Mouse (Mus musculus) limb, embryonic 12.5 days (tissue): Measurements from ENCODE around the gene Alg12. TPM values are rescaled to one million over a fixed set of nuclear protein-coding genes. Genes with fewer than 3 reads are reported as not detected.
"Not testable (repeated sequence)": the region's sequence is repeated elsewhere in the genome, so short reads cannot be mapped to it uniquely, and the experiment has no call there.

Experiments
- ATAC-seq: fragments of 200-750 bp; cut with Nextera tagmentation; 2 replicates; pipeline ENCODE4 v1.8.0; 2017; ENCODE audit warnings: low read depth, moderate TSS enrichment; ENCODE audit not compliant: insufficient number of reproducible peaks, insufficient read depth, low FRiP score, low TSS enrichment
- H3K27ac ChIP-seq: fragments of 300-500 bp; sonication (generic); 2 replicates; pipeline ENCODE4 v1.5.1; 2016; ENCODE audit warnings: mild to moderate bottlenecking, moderate library complexity
- H3K27me3 ChIP-seq: fragments of 300-500 bp; sonication (generic); 2 replicates; pipeline ENCODE4 v1.6.1; 2016; ENCODE audit warnings: mild to moderate bottlenecking, moderate library complexity
- H3K36me3 ChIP-seq: fragments of 300-500 bp; sonication (generic); 2 replicates; pipeline ENCODE4 v1.6.1; 2016; ENCODE audit warnings: mild to moderate bottlenecking, moderate library complexity
- H3K4me1 ChIP-seq: fragments of 300-500 bp; sonication (generic); replicated peaks from 2 replicates; pipeline ENCODE4 v1.6.1; 2016
- H3K4me2 ChIP-seq: fragments of 300-500 bp; sonication (generic); 2 replicates; pipeline ENCODE4 v1.6.1; 2016; ENCODE audit warnings: mild to moderate bottlenecking, moderate library complexity
- H3K4me3 ChIP-seq: fragments of 300-500 bp; sonication (generic); replicated peaks from 2 replicates; pipeline ENCODE4 v1.5.1; 2016; ENCODE audit warnings: mild to moderate bottlenecking
- H3K9ac ChIP-seq: fragments of 300-500 bp; sonication (generic); replicated peaks from 2 replicates; pipeline ENCODE4 v1.6.1; 2016; ENCODE audit warnings: mild to moderate bottlenecking, moderate library complexity
- H3K9me3 ChIP-seq: fragments of 300-500 bp; sonication (generic); 2 replicates; pipeline ENCODE4 v1.6.1; 2016; ENCODE audit warnings: mild to moderate bottlenecking, moderate library complexity
- WGBS: fragments of 180-500 bp; shearing (Covaris S2); methylation state at CpG from one replicate; pipeline ENCODE4 v1.1.7; 2016; 5-methylcytosine and 5-hydroxymethylcytosine counted together
- polyA plus RNA-seq: library from polyadenylated mRNA; unstranded; fragments of >200 nt; fragmentation: Nextera tagmentation; extraction: Ambion mirVana; gene quantifications from 2 replicates; pipeline ENCODE4 v1.2.1, GENCODE M21; 2016

Alg12 gene
- polyA plus RNA-seq, 1 experiment from 2014 or later, result 10.3 TPM

DNA sequence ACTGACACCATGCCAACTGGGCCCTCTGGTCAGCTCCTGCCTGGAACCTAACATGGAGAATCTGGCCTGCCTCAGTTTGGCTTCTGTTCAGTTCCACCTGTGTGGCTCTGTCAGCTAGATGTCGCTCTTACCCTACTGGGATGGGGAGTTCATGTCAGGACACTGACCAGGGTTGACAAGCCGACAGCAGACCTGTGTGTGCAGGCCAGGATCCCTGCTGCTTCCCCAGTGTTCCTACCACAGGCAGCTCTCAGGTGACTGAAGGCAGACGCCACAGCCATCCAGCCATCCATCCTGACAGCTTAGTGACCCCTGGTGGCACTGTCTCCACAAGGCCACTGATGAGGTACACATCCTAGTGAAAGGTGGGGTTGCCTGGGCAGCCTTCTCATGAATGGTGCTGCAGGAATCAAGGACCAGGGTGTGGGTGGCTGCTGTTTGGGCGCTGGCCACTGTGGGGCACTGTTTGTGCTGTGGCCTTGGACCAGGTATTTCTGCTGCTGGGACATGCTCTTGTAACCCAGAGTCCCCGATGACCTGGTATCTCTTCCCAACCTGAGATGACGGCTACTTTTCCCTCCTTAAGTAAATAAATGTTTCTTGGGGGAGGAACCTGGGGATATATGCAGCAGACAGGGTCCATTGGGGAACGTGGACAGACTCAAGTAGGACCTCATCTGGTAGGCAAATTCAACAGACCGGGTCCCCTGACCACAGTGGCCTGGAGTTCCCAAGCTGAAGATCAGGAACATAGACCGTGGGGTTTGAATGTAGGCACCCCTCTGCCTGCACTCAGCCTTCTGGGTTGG is 9.1 kb upstream of the Alg12 start:
- no peak overlapping the region for H3K4me3 ChIP-seq
- H3K27me3 ChIP-seq, result no peaks in the 10 kb centered on the region
- H3K36me3 ChIP-seq, result peaks cover 40% of the 10 kb centered on the region
- no peak overlapping the region for H3K27ac ChIP-seq
- 26% methylated on average over 9 of the region's 9 CpGs for WGBS
- H3K4me1 ChIP-seq, result peaks cover 6% of the 10 kb centered on the region
- 0 out of 2 replicates have a peak, but pooled peaks have one; percentile 14 for ATAC-seq
- no peak overlapping the region; the same call in 1 of the 2 replicates for H3K9ac ChIP-seq
- H3K9me3 ChIP-seq, result no peaks in the 10 kb centered on the region
- H3K4me2 ChIP-seq, result no peak overlapping the region

DNA sequence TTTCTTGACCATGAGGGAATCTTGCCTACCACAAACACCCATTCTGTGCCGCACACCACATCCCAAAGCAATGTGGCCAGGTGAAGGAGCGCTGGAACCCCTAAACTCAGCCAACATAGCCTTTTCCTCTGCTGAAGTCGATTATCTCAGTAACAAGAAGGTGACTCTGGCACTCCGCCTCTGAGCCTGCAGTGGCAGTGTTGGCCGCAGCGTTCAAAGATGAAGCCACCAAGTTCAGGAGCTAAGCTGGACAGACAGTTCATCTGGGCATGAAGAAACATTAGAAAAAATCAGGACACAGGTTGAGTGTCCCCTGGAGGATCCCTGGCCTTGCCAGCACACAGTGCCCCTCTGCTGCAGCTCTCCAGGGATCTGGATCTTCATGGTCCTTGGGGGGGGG is 8.3 kb upstream of the Alg12 start:
- no peak overlapping the region for H3K4me2 ChIP-seq
- peaks cover 6% of the 10 kb centered on the region for H3K4me1 ChIP-seq
- ATAC-seq, result no peak
- H3K36me3 ChIP-seq, result peaks cover 48% of the 10 kb centered on the region
- no peak overlapping the region for H3K27ac ChIP-seq
- no peak overlapping the region; the same call in 1 of the 2 replicates for H3K9ac ChIP-seq
- WGBS, result 89% methylated on average over 6 of the region's 6 CpGs
- no peaks in the 10 kb centered on the region for H3K9me3 ChIP-seq
- no peak overlapping the region for H3K4me3 ChIP-seq
- no peaks in the 10 kb centered on the region for H3K27me3 ChIP-seq

DNA sequence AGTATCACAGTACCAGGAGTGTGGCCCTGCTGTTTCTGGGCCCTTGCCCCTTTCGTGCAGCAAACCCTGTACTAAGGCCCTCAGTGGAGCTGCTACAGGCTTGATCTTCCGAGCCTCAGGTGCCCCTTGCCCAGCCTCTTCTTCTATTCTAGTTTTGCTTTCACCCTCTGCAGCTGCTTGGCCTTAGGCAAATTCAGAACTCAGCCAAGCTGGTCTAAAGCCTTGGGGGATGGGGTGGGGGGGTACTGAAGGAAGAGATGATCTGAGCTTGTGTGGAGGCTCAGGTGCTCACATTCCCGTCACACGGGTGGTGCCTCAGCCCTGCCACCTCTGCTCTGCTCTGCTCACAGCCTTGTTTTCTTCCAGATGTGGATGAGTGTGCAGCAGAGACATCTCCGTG is 4.3 kb upstream of the Alg12 start:
- Histone ChIP-seq H3K27me3 (no peaks in the 10 kb centered on the region), H3K36me3 (peaks cover 56% of the 10 kb centered on the region), H3K4me2 (no peak overlapping the region), H3K9ac (no peak overlapping the region), H3K4me3 (no peak overlapping the region), H3K27ac (no peak overlapping the region), H3K9me3 (no peaks in the 10 kb centered on the region), H3K4me1 (peaks cover 16% of the 10 kb centered on the region)
- no peak for ATAC-seq
- WGBS, result 92% methylated on average over 5 of the region's 5 CpGs

DNA sequence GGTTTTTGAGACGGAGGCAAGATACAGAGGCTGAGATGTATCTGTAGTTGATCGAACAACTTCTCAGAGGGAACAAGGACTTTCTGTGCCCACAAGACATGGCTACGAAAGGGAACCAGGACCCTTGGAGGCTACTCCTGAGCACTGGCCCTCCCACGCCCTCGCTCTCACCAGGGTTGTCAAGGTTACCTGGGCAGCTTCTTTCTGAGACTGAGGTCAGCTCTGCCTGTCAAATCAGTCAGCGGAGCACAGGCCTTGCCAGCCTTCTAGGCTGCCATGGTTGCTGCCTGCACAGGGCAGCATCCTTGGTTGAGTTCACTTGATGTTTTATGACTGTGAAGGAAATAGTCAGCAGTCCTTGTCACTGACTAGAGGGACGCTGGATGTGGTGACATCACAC is 3.4 kb upstream of the Alg12 start:
- Histone ChIP-seq H3K9ac (no peak overlapping the region), H3K27ac (no peak overlapping the region), H3K4me3 (no peak overlapping the region), H3K36me3 (peaks cover 56% of the 10 kb centered on the region), H3K27me3 (no peaks in the 10 kb centered on the region), H3K9me3 (no peaks in the 10 kb centered on the region), H3K4me1 (peaks cover 19% of the 10 kb centered on the region), H3K4me2 (no peak overlapping the region)
- WGBS, result 96% methylated on average over 7 of the region's 7 CpGs
- no peak for ATAC-seq

DNA sequence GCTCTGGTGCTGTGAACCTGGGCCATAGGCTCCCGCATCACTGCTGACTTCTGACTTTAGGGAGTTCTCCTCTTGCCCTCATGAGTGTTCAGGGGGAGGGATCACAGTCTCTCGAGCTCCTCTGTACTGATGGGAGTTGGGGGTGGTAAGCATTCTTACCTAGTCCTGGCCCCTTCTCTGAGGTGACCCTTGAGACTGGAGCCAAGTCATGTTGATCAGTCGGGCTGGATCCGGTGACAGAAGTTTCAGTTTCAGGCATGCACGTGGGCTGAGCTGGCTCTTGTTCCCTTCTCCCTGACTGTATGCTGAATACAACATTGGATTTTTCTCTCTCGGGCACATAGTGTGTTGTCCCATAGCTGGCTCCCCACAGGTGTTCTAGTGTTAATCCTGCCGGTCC is 2.3 kb upstream of the Alg12 start:
- Histone ChIP-seq H3K4me2 (no peak overlapping the region), H3K4me1 (peaks cover 19% of the 10 kb centered on the region), H3K9ac (0 out of 2 replicates have a peak overlapping the region, but pooled peaks have one; percentile 23), H3K36me3 (peaks cover 51% of the 10 kb centered on the region), H3K27me3 (no peaks in the 10 kb centered on the region), H3K27ac (no peak overlapping the region), H3K9me3 (no peaks in the 10 kb centered on the region), H3K4me3 (no peak overlapping the region)
- no peak for ATAC-seq
- 85% methylated on average over 7 of the region's 7 CpGs for WGBS

DNA sequence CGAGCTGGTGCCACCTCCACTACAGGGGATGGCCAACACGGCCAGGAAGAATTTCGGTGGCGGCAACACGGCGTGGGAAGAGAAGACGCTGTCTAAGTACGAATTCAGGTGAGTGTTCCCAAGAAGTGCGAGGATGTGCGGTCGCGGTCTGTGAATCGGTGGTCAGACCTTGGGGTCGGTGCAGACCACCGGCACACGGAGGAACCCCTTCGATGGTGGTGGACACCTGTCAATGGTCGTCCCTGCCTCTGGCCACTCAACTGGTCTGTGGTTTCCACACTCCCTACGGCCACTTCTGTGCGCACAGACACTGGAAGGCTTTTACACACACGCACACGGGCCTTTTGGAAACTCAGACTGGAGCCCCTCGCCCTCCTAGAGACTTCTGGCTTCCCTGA is 787 bp upstream of the Alg12 start:
- peak overlapping the region; percentile 84 for H3K9ac ChIP-seq
- peaks cover 51% of the 10 kb centered on the region for H3K36me3 ChIP-seq
- no peaks in the 10 kb centered on the region for H3K9me3 ChIP-seq
- peaks cover 19% of the 10 kb centered on the region for H3K4me1 ChIP-seq
- H3K4me3 ChIP-seq, result peak overlapping the region; percentile 89
- no peak overlapping the region for H3K27ac ChIP-seq
- no peaks in the 10 kb centered on the region for H3K27me3 ChIP-seq
- ATAC-seq, result no peak
- peak overlapping the region; percentile 90 for H3K4me2 ChIP-seq
- WGBS, result 2% methylated on average over 23 of the region's 23 CpGs

DNA sequence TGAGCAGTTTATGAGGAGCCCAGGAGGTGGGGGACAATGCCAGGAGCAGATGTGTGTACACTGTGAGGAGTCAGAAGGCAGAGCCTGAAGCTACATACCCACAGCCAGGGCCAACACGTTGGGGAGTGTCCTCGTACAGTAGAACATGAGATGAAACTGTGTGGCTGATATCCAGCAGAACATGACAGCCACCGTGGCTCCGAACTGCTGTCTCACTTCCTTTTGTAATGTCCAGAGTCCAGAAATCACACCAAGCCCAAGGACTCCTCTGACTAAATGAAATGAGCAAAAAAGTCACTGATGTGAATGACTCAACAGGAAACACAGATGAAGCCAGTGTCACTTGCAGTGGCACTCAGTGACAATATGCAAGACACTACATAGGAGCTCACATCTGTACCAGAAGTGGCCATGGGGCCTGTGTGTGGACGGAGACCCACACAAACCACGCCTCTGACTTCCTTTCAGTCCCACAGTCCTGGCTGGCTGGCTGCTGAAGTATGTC is 3.9 kb downstream of the Alg12 start:
- Histone ChIP-seq H3K4me2 (no peak overlapping the region), H3K27ac (no peak overlapping the region), H3K4me3 (no peak overlapping the region), H3K9me3 (no peaks in the 10 kb centered on the region), H3K27me3 (no peaks in the 10 kb centered on the region), H3K4me1 (peaks cover 8% of the 10 kb centered on the region), H3K36me3 (peaks cover 59% of the 10 kb centered on the region), H3K9ac (no peak overlapping the region)
- 91% methylated on average over 6 of the region's 6 CpGs for WGBS
- no peak for ATAC-seq

DNA sequence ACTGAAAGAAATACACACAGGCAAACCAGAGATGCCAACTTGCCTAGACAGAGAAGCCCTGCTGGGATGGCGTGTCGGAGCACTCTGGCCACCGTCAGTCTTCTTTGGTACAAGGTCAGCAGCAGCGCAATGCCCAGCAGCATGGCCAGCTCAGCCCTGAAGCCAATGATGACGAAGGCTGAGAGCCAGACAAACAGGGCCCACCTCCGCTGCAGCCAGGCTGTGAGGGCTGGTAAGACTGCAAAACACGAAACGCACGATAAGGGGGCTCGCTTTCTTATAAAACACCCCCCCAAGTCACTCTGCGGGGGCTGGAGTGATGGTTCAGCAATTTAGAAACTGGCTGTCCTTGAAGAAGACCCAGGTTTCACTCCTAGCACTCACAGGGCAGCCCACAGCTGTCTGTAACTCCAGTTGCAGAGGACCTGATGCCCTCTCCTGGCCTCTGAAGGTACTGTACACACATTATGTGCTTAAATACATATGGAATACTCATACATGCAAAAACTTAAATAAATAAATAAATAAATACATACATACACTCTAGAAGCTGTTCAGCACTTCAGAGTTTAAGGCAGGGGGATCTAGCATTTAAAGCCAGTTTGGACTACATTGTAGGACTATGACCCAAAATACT is 4.6 kb downstream of the Alg12 start:
- Histone ChIP-seq H3K9me3 (no peaks in the 10 kb centered on the region), H3K9ac (no peak overlapping the region), H3K4me3 (no peak overlapping the region), H3K4me2 (no peak overlapping the region), H3K4me1 (peaks cover 4% of the 10 kb centered on the region; the same call in 1 of the 2 replicates), H3K27ac (no peak overlapping the region), H3K27me3 (no peaks in the 10 kb centered on the region), H3K36me3 (peaks cover 66% of the 10 kb centered on the region)
- ATAC-seq, result no peak
- 97% methylated on average over 11 of the region's 11 CpGs for WGBS

DNA sequence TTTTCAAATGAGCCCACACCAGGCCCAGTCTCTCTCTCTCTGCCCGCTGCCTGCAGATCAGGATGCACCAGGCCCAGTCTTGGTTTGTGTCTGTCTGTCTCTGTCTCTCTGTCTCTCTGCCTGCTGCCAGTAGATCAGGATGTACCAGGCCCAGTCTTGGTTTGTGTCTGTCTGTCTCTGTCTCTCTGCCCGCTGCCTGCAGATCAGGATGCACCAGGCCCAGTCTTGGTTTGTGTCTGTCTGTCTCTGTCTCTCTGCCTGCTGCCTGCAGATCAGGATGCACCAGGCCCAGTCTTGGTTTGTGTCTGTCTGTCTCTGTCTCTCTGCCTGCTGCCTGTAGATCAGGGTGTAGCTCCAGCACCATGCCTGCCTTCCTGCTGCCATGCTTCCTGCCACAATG is 5.2 kb downstream of the Alg12 start:
- H3K27ac ChIP-seq, ATAC-seq, H3K4me1 ChIP-seq, H3K4me2 ChIP-seq, H3K4me3 ChIP-seq, H3K9me3 ChIP-seq, H3K9ac ChIP-seq, H3K27me3 ChIP-seq: not testable (repeated sequence)
- peaks cover 70% of the 10 kb centered on the region for H3K36me3 ChIP-seq
- 97% methylated on average over 2 of the region's 2 CpGs for WGBS

DNA sequence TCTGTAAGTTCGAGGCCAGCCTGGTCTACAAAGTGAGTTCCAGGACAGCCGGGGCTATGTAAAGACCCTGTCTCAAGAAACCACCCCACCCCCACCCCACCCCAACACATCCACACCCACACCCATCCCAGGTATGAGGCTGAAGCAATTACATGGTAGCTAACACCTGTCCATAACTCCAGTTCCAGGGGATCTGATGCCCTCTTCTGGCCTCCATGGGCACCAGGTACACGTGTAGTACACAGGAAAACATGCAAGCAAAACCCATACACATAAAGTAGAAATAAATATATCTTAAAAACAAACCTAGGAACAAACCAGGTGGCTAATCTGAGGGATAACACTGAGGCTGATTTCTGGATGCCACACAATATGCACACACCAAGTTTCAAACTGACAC is 5.9 kb downstream of the Alg12 start:
- no peak for ATAC-seq
- Histone ChIP-seq H3K27me3 (no peaks in the 10 kb centered on the region), H3K27ac (no peak overlapping the region), H3K9ac (no peak overlapping the region), H3K4me2 (no peak overlapping the region), H3K4me3 (no peak overlapping the region), H3K9me3 (no peaks in the 10 kb centered on the region), H3K4me1 (peaks cover 2% of the 10 kb centered on the region; the same call in 1 of the 2 replicates), H3K36me3 (peaks cover 76% of the 10 kb centered on the region)
- WGBS, result 86% methylated on average over 3 of the region's 3 CpGs

DNA sequence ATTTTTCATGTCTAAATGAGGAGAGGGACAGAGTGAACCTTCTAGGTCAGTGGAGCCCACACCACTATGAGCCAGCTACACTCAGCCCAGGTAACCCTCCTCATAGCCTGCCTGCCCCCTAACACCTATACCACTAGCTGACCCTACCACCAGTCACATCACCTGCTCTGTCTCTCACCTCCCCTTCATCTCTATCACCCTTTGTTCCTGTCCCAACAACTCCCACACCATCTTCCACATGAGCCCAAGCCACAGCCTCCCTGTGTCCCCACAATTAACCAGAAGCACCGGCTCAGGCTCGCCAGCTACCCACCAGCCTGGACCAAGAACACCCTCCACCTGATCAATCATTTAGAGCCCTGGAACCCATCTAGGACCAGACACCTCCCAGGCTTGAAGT is 8.7 kb downstream of the Alg12 start:
- Histone ChIP-seq H3K27ac (no peak overlapping the region), H3K9me3 (no peaks in the 10 kb centered on the region), H3K4me3 (no peak overlapping the region), H3K4me1 (no peaks in the 10 kb centered on the region), H3K9ac (no peak overlapping the region), H3K27me3 (no peaks in the 10 kb centered on the region), H3K36me3 (peaks cover 91% of the 10 kb centered on the region), H3K4me2 (no peak overlapping the region)
- 87% methylated on average over 2 of the region's 2 CpGs for WGBS
- no peak for ATAC-seq
